Mouse (Mus musculus) right cerebral cortex, postnatal 36 days (tissue): ENCODE measurements around the gene Tspan32.

Experiments used
- DNase-seq, 2 experiments: peaks; one replicate each; pipeline ENCODE4 v3.0.0; 2022; ENCODE audit warnings: low spot score in 2 of 2, mixed read lengths in 1 of 2

Tspan32 gene

GRCm38 (mm10) chr7:143054612-143054965 lies 49.7 kb downstream of the Tspan32 start:
- DNase-seq = no peak

- DNase-seq = no peak
These were observed 50.2 kb downstream of the Tspan32 start for GRCm38 (mm10) chr7:143055001-143055400.

- no peak for DNase-seq
These were observed 50.8 kb downstream of the Tspan32 start for GRCm38 (mm10) chr7:143055499-143056186.

- DNase-seq = no peak
These were observed 52.2 kb downstream of the Tspan32 start for GRCm38 (mm10) chr7:143057023-143057422.

GRCm38 (mm10) chr7:143057667-143058220 lies 52.9 kb downstream of the Tspan32 start:
- no peak for DNase-seq

- DNase-seq = no peak
These were observed 53.4 kb downstream of the Tspan32 start for GRCm38 (mm10) chr7:143058221-143058697.

- no peak for DNase-seq
These were observed 54.5 kb downstream of the Tspan32 start for GRCm38 (mm10) chr7:143059202-143059870.

GRCm38 (mm10) chr7:143062704-143063103 lies 57.9 kb downstream of the Tspan32 start:
- DNase-seq = no peak

- peak in 1 of 2 experiments; percentile 50 for DNase-seq
These were observed 59.4 kb downstream of the Tspan32 start for GRCm38 (mm10) chr7:143064226-143064625.

- DNase-seq = no peak
These were observed 60.8 kb downstream of the Tspan32 start for GRCm38 (mm10) chr7:143065692-143066091.

GRCm38 (mm10) chr7:143067469-143067868 lies 62.6 kb downstream of the Tspan32 start:
- DNase-seq = no peak

- no peak for DNase-seq
These were observed 63.1 kb downstream of the Tspan32 start for GRCm38 (mm10) chr7:143067897-143068296.

GRCm38 (mm10) chr7:143068316-143068881 lies 63.6 kb downstream of the Tspan32 start:
- peak in 1 of 2 experiments; percentile 44 for DNase-seq

GRCm38 (mm10) chr7:143068882-143069591 lies 64.2 kb downstream of the Tspan32 start, which contains the start of gene Tssc4:
Tssc4 (plus strand) TSS chr7:143069249.
- DNase-seq = peak; percentile 98 to 99
